Mouse (Mus musculus) brain, embryonic 14.5 days (tissue): ENCODE measurements around the gene Cryba4. TPM values are rescaled to one million over a fixed set of nuclear protein-coding genes. Genes with fewer than 3 reads are reported as not detected.

Experiments
- DNase-seq: peaks from one replicate; pipeline ENCODE4 v3.0.0-alpha.2; 2011; ENCODE audit warnings: low read depth
- CTCF ChIP-seq: fragments of 200-500 bp; IDR thresholded peaks from 2 replicates; pipeline ENCODE4 v1.5.1; 2012; ENCODE audit warnings: inconsistent platforms, mild to moderate bottlenecking, moderate library complexity, borderline replicate concordance; ENCODE audit not compliant: insufficient read depth, insufficient read length; ENCODE audit errors: extremely low read depth
- POLR2A ChIP-seq: fragments of 200-500 bp; IDR thresholded peaks from 2 replicates; pipeline ENCODE4 v1.6.1; 2012; ENCODE audit warnings: mild to moderate bottlenecking, inconsistent platforms, borderline replicate concordance; ENCODE audit not compliant: poor library complexity, insufficient read depth, insufficient read length, severe bottlenecking; ENCODE audit errors: extremely low read depth
- polyA plus RNA-seq: library from polyadenylated mRNA; depleted of rRNA; stranded (reverse); fragments of >200 nt; gene quantifications from 2 replicates; pipeline ENCODE4 v1.2.3, GENCODE M21; 2012

The Cryba4 gene
- polyA plus RNA-seq, 1 experiment, result 1.00 TPM

- TF ChIP-seq POLR2A (no peak), CTCF (no peak)
- no peak for DNase-seq
These were observed 5.6 kb upstream of the Cryba4 start for GRCm38 (mm10) chr5:112257896-112258295.

- DNase-seq, result no peak
- TF ChIP-seq CTCF (no peak), POLR2A (no peak)
These were observed 4.1 kb upstream of the Cryba4 start for GRCm38 (mm10) chr5:112256457-112256856.

- peak; percentile 56 for DNase-seq
- no peak for TF ChIP-seq CTCF
- no peak for TF ChIP-seq POLR2A
These were observed 3.1 kb upstream of the Cryba4 start, which contains the start of gene Crybb1 for GRCm38 (mm10) chr5:112255426-112255825. Gene Crybb1, plus strand, starts transcription at chr5:112255815.

GRCm38 (mm10) chr5:112254282-112254806 lies 2.0 kb upstream of the Cryba4 start:
- peak; percentile 76 for DNase-seq
- no peak for TF ChIP-seq POLR2A
- no peak for TF ChIP-seq CTCF

- no peak for DNase-seq
- TF ChIP-seq POLR2A, result no peak
- no peak for TF ChIP-seq CTCF
These were observed 851 bp upstream of the Cryba4 start for GRCm38 (mm10) chr5:112253169-112253568.

GRCm38 (mm10) chr5:112249106-112249505 lies 3.2 kb downstream of the Cryba4 start:
- no peak for DNase-seq
- TF ChIP-seq CTCF (no peak), POLR2A (no peak)

GRCm38 (mm10) chr5:112247399-112247798 lies 4.9 kb downstream of the Cryba4 start:
- no peak for TF ChIP-seq POLR2A
- no peak for TF ChIP-seq CTCF
- no peak for DNase-seq

GRCm38 (mm10) chr5:112244890-112245615 lies 7.3 kb downstream of the Cryba4 start:
- DNase-seq, result no peak
- TF ChIP-seq CTCF, result no peak
- TF ChIP-seq POLR2A, result no peak

- TF ChIP-seq CTCF, result no peak
- TF ChIP-seq POLR2A, result no peak
These were observed 8.1 kb downstream of the Cryba4 start for GRCm38 (mm10) chr5:112244275-112244562.

GRCm38 (mm10) chr5:112243539-112244274 lies 8.6 kb downstream of the Cryba4 start:
- TF ChIP-seq POLR2A (no peak), CTCF (no peak)

More at GRCm38 (mm10) chr5:112244275-112244562, 8.1 kb downstream of the Cryba4 start:
- no peak for DNase-seq

GRCm38 (mm10) chr5:112243041-112243440 lies 9.3 kb downstream of the Cryba4 start:
- TF ChIP-seq POLR2A (no peak), CTCF (no peak)
- no peak for DNase-seq

More at GRCm38 (mm10) chr5:112243539-112244274, 8.6 kb downstream of the Cryba4 start:
- DNase-seq, result no peak

GRCm38 (mm10) chr5:112242361-112242778 lies 9.9 kb downstream of the Cryba4 start:
- DNase-seq, result no peak

GRCm38 (mm10) chr5:112241849-112242248 lies 10.5 kb downstream of the Cryba4 start:
- no peak for DNase-seq
- no peak for TF ChIP-seq POLR2A
- TF ChIP-seq CTCF, result no peak

More at GRCm38 (mm10) chr5:112242361-112242778, 9.9 kb downstream of the Cryba4 start:
- TF ChIP-seq POLR2A (no peak), CTCF (no peak)

GRCm38 (mm10) chr5:112240761-112241160 lies 11.6 kb downstream of the Cryba4 start:
- no peak for TF ChIP-seq POLR2A
- TF ChIP-seq CTCF, result peak; percentile 98
- DNase-seq, result peak; percentile 90

- TF ChIP-seq CTCF (no peak), POLR2A (no peak)
- DNase-seq, result peak; percentile 90
These were observed 13.4 kb downstream of the Cryba4 start for GRCm38 (mm10) chr5:112238781-112239482.
